Mouse (Mus musculus) liver, embryonic 14.5 days (tissue): ENCODE data around the gene Sh2d1b2.

Source experiments
- CTCF ChIP-seq: IDR thresholded peaks from 2 replicates; pipeline ENCODE4 v1.5.1; 2016; ENCODE audit warnings: antibody characterized with exemption, low read depth, control low read depth
- EP300 ChIP-seq: IDR thresholded peaks from 2 replicates; pipeline ENCODE4 v1.6.1; 2016; ENCODE audit warnings: antibody characterized with exemption, low read depth

- TF ChIP-seq CTCF (no peak), EP300 (no peak)
Measured at GRCm38 (mm10) chr1:170206395-170206794, 26.2 kb upstream of the Sh2d1b2 start.
